Mouse (Mus musculus) CH12.LX (cell line): ENCODE results near the gene Frem2. TPM values are rescaled to one million over a fixed set of nuclear protein-coding genes. Genes with fewer than 3 reads are reported as not detected.

ENCODE experiments used
- DNase-seq: peaks from one replicate; pipeline ENCODE4 v3.0.0-alpha.2; 2013; ENCODE audit errors: extremely low read depth
- H3K27ac ChIP-seq: 2 replicates; pipeline ENCODE4 v1.5.1; 2012; ENCODE audit warnings: low read depth, mild to moderate bottlenecking, control low read depth, moderate library complexity; ENCODE audit not compliant: insufficient read depth
- H3K27me3 ChIP-seq: replicated peaks from 2 replicates; pipeline ENCODE3; 2012; ENCODE audit warnings: inconsistent platforms
- H3K36me3 ChIP-seq, 2 experiments: replicated peaks in 1 of 2; 2 replicates each; pipeline versions ENCODE3 to v1.6.1; 2012; ENCODE audit warnings: inconsistent platforms in 1 of 2, low read length in 1 of 2, mild to moderate bottlenecking in 1 of 2, mixed read lengths in 1 of 2, moderate library complexity in 1 of 2; ENCODE audit not compliant: control insufficient read depth in 1 of 2, insufficient read depth in 1 of 2
- H3K4me1 ChIP-seq, 2 experiments: 2 replicates each; pipeline ENCODE4 v1.6.1; 2012; ENCODE audit warnings: inconsistent platforms in 1 of 2, moderate library complexity in 1 of 2; ENCODE audit not compliant: insufficient read depth in 2 of 2, control insufficient read depth in 1 of 2
- H3K4me2 ChIP-seq: 2 replicates; pipeline ENCODE4 v1.6.1; 2012; ENCODE audit warnings: low read depth, mild to moderate bottlenecking, control low read depth; ENCODE audit not compliant: poor library complexity, insufficient read depth, severe bottlenecking
- H3K4me3 ChIP-seq, 3 experiments: fragments of 150-350 bp in 1 of 3; sonication (generic) in 1 of 3; replicated peaks in 1 of 3; 2 replicates each; pipeline versions ENCODE3 to v1.5.1; 2011 to 2012; ENCODE audit warnings: low read depth in 2 of 3, low read length in 2 of 3, mild to moderate bottlenecking in 2 of 3, moderate library complexity in 2 of 3, control low read depth in 1 of 3, improper control_type of control experiment in 1 of 3, inconsistent platforms in 1 of 3, mixed read lengths in 1 of 3; ENCODE audit not compliant: poor library complexity in 1 of 3
- H3K79me2 ChIP-seq: replicated peaks from 2 replicates; pipeline ENCODE4 v1.6.1; 2012; ENCODE audit warnings: mild to moderate bottlenecking, moderate library complexity; ENCODE audit not compliant: control insufficient read depth, poor library complexity, insufficient read depth, severe bottlenecking; ENCODE audit errors: extremely low read depth
- H3K9ac ChIP-seq: 2 replicates; pipeline ENCODE4 v1.6.1; 2012; ENCODE audit warnings: low read depth, mild to moderate bottlenecking, control low read depth, moderate library complexity; ENCODE audit not compliant: insufficient read depth
- H3K9me3 ChIP-seq: replicated peaks from 2 replicates; pipeline ENCODE3; 2012; ENCODE audit warnings: low read length, inconsistent platforms, mixed read lengths
- BHLHE40 ChIP-seq: IDR thresholded peaks from 2 replicates; pipeline ENCODE4 v1.6.1; 2011; ENCODE audit warnings: mild to moderate bottlenecking, low read depth, low read length, improper control_type of control experiment
- CTCF ChIP-seq, 2 experiments: IDR thresholded peaks in 1 of 2; conservative IDR thresholded peaks in 1 of 2; 2 replicates each; pipeline ENCODE4 v1.5.1; 2011 to 2012; ENCODE audit warnings: low read depth in 2 of 2, low read length in 2 of 2, improper control_type of control experiment in 1 of 2, inconsistent platforms in 1 of 2, mild to moderate bottlenecking in 1 of 2, moderate library complexity in 1 of 2
- E2F4 ChIP-seq: IDR thresholded peaks from 2 replicates; pipeline ENCODE4 v1.6.1; 2011; ENCODE audit warnings: low read depth, low read length, improper control_type of control experiment; ENCODE audit not compliant: insufficient replicate concordance
- EP300 ChIP-seq: IDR thresholded peaks from 2 replicates; pipeline ENCODE4 v1.6.1; 2011; ENCODE audit warnings: low read length, improper control_type of control experiment
- ETS1 ChIP-seq: conservative IDR thresholded peaks from 2 replicates; pipeline ENCODE4 v1.6.1; 2012; ENCODE audit warnings: low read depth, mild to moderate bottlenecking, inconsistent platforms, low read length, improper control_type of control experiment, moderate library complexity
- GABPA ChIP-seq: IDR thresholded peaks from 2 replicates; pipeline ENCODE4 v1.6.1; 2012; ENCODE audit warnings: low read depth, low read length, improper control_type of control experiment, inconsistent platforms; ENCODE audit not compliant: insufficient replicate concordance
- HCFC1 ChIP-seq: IDR thresholded peaks from 2 replicates; pipeline ENCODE4 v1.6.1; 2012; ENCODE audit warnings: low read depth, mild to moderate bottlenecking, inconsistent platforms, low read length, improper control_type of control experiment
- IRF4 ChIP-seq: IDR thresholded peaks from 2 replicates; pipeline ENCODE4 v1.6.1; 2014; ENCODE audit warnings: low read depth, mild to moderate bottlenecking, inconsistent platforms, low read length, improper control_type of control experiment
- KAT2A ChIP-seq: IDR thresholded peaks from 2 replicates; pipeline ENCODE4 v1.6.1; 2012; ENCODE audit warnings: low read length, improper control_type of control experiment, inconsistent platforms; ENCODE audit not compliant: insufficient replicate concordance
- MAFK ChIP-seq: IDR thresholded peaks from 2 replicates; pipeline ENCODE4 v1.6.1; 2011; ENCODE audit warnings: low read length, improper control_type of control experiment; ENCODE audit not compliant: insufficient replicate concordance
- MAX ChIP-seq: IDR thresholded peaks from 2 replicates; pipeline ENCODE4 v1.6.1; 2011; ENCODE audit warnings: low read length, improper control_type of control experiment
- MEF2A ChIP-seq: IDR thresholded peaks from 2 replicates; pipeline ENCODE4 v1.6.1; 2014; ENCODE audit warnings: low read depth, mild to moderate bottlenecking, inconsistent platforms, low read length, improper control_type of control experiment, borderline replicate concordance
- MYC ChIP-seq: IDR thresholded peaks from 2 replicates; pipeline ENCODE4 v1.6.1; 2011; ENCODE audit warnings: low read depth, mild to moderate bottlenecking, improper control_type of control experiment, low read length
- NELFE ChIP-seq: IDR thresholded peaks from 2 replicates; pipeline ENCODE4 v1.6.1; 2011; ENCODE audit warnings: low read depth, low read length, improper control_type of control experiment
- NRF1 ChIP-seq: IDR thresholded peaks from 2 replicates; pipeline ENCODE4 v1.6.1; 2014; ENCODE audit warnings: low read depth, mild to moderate bottlenecking, inconsistent platforms, low read length, improper control_type of control experiment, moderate library complexity
- PAX5 ChIP-seq: IDR thresholded peaks from 2 replicates; pipeline ENCODE4 v1.6.1; 2012; ENCODE audit warnings: low read length, inconsistent platforms, mixed read lengths
- POLR2AphosphoS2 ChIP-seq: IDR thresholded peaks from 2 replicates; pipeline ENCODE4 v1.6.1; 2011; ENCODE audit warnings: low read depth, low read length, improper control_type of control experiment
- RAD21 ChIP-seq: IDR thresholded peaks from 2 replicates; pipeline ENCODE4 v1.6.1; 2011; ENCODE audit warnings: low read depth, mild to moderate bottlenecking, low read length, improper control_type of control experiment, moderate library complexity
- RCOR1 ChIP-seq: conservative IDR thresholded peaks from 2 replicates; pipeline ENCODE4 v1.6.1; 2012; ENCODE audit warnings: low read depth, mild to moderate bottlenecking, inconsistent platforms, low read length, improper control_type of control experiment
- SMC3 ChIP-seq: IDR thresholded peaks from 2 replicates; pipeline ENCODE4 v1.6.1; 2011; ENCODE audit warnings: low read depth, low read length, improper control_type of control experiment
- TBP ChIP-seq: conservative IDR thresholded peaks from 2 replicates; pipeline ENCODE4 v1.6.1; 2011; ENCODE audit warnings: low read depth, low read length, improper control_type of control experiment
- TCF12 ChIP-seq: IDR thresholded peaks from 2 replicates; pipeline ENCODE4 v1.6.1; 2014; ENCODE audit warnings: low read depth, mild to moderate bottlenecking, inconsistent platforms, low read length, improper control_type of control experiment
- USF2 ChIP-seq: conservative IDR thresholded peaks from 2 replicates; pipeline ENCODE4 v1.6.1; 2011; ENCODE audit warnings: low read depth, low read length, improper control_type of control experiment
- dilution Hi-C: fragments of 300-500 bp; cut with MboI; formaldehyde crosslinking; loops from 2 replicates; pipeline ENCODE4 v1.14.3; 2020; ENCODE audit warnings: low sequenced_read_pairs; ENCODE audit not compliant: extremely low pct_unique_long_range_greater_than_20kb, extremely low pct_ligation_motif_present
- in situ Hi-C: fragments of 300-500 bp; cut with MboI; formaldehyde crosslinking; loops from 3 replicates; pipeline ENCODE4 v1.14.3; 2019; ENCODE audit warnings: low sequenced_read_pairs, low pct_ligation_motif_present, low pct_unique_long_range_greater_than_20kb, mixed read lengths
- polyA plus RNA-seq: library from polyadenylated mRNA; unstranded; fragments of >175 nt; gene quantifications from 2 replicates; pipeline ENCODE4 v1.2.1, GENCODE M21; 2012; ENCODE audit warnings: low read depth; ENCODE audit not compliant: insufficient read length
- total RNA-seq, 2 experiments: library from RNA; depleted of rRNA; stranded (reverse); fragments of 300-350 nt in 1 of 2; fragments of >200 nt in 1 of 2; gene quantifications; 2 replicates each; pipeline ENCODE4 v1.2.3; 2012 to 2014

Frem2 gene
- total and polyA plus RNA-seq, 3 experiments = 0.04 to 0.09 (median 0.04) TPM

GRCm38 (mm10) chr3:53574123-53574522 is 83.0 kb downstream of the Frem2 start:
- Histone ChIP-seq H3K4me3 (no peak overlapping the region), H3K27ac (no peak overlapping the region), H3K4me2 (no peak overlapping the region)
- DNase-seq = no peak
- TF ChIP-seq RAD21 (no peak), GABPA (no peak), TCF12 (no peak), CTCF (conservative IDR thresholded peaks at IDR 0.05 in 1 of 2, IDR thresholded peaks at IDR 0.05 in 1 of 2; ENCODE audit: low read depth in 2 of 2, low read length in 2 of 2) (no peak), EP300 (no peak), NELFE (no peak), POLR2AphosphoS2 (no peak), MAX (no peak), IRF4 (no peak), HCFC1 (no peak), ETS1 (no peak), MEF2A (no peak), PAX5 (no peak), RCOR1 (no peak), BHLHE40 (no peak), E2F4 (no peak)
- TF ChIP-seq, all 38 proteins: peak for 0
- H3K4me1 ChIP-seq = no peaks in the 10 kb centered on the region
- H3K79me2 ChIP-seq = no peaks in the 10 kb centered on the region
- in situ Hi-C loops (no loop called here), dilution Hi-C loops (no loop called here)
- H3K27me3 ChIP-seq = no peaks in the 10 kb centered on the region
- H3K36me3 ChIP-seq = no peaks in the 10 kb centered on the region
- H3K9ac ChIP-seq = no peak overlapping the region
- no peaks in the 10 kb centered on the region for H3K9me3 ChIP-seq

GRCm38 (mm10) chr3:53571663-53572062 is 85.5 kb downstream of the Frem2 start:
- DNase-seq = no peak
- Histone ChIP-seq H3K4me2 (peak overlapping the region; percentile 67; the same call in 1 of the 2 replicates), H3K4me3 (no peak overlapping the region), H3K36me3 (no peaks in the 10 kb centered on the region), H3K27me3 (no peaks in the 10 kb centered on the region), H3K4me1 (no peaks in the 10 kb centered on the region), H3K79me2 (no peaks in the 10 kb centered on the region), H3K9me3 (no peaks in the 10 kb centered on the region), H3K27ac (no peak overlapping the region), H3K9ac (no peak overlapping the region)
- in situ Hi-C loops (no loop called here), dilution Hi-C loops (no loop called here)
- no peak for TF ChIP-seq TBP
- no peak for TF ChIP-seq MAFK
- no peak for TF ChIP-seq IRF4
- TF ChIP-seq PAX5 = no peak
- TF ChIP-seq MYC = no peak
- TF ChIP-seq USF2 = no peak
- TF ChIP-seq KAT2A = no peak
- no peak for TF ChIP-seq POLR2AphosphoS2
- TF ChIP-seq RAD21 = no peak
- no peak for TF ChIP-seq SMC3
- no peak for TF ChIP-seq GABPA
- no peak for TF ChIP-seq NRF1
- TF ChIP-seq RCOR1 = no peak
